In genomic region chr14:12638762-12639161, GRCm38 (mm10) we compare ENCODE assay signal across 15 mouse cellular contexts.
"Had no signal": no experiment of that assay in that cellular context is flagged by ENCODE, and none has a peak within 500 bp of the region (broad histone marks: within the 10 kb centered on the region; RNA-seq: fewer than 3 reads in every experiment).

No protein-coding gene starts in this region.

- H3K27ac ChIP-seq: neural tube, embryonic 13.5 days; stomach, embryonic 15.5 days; stomach, postnatal 0 days had no signal

- DNase-seq: retina, postnatal 1 day; right cerebral cortex, adult 18-20 months; right cerebral cortex, postnatal 14 days; right cerebral cortex, postnatal 25 days; right cerebral cortex, postnatal 4 days; spleen, adult 18-20 months; thymus, adult 18-20 months; thymus, adult 2 months; thymus, postnatal 14 days; thymus, postnatal 25 days; thymus, postnatal 36 days; thymus, postnatal 4 days had no signal

- H3K36me3 ChIP-seq: neural tube, embryonic 13.5 days; stomach, embryonic 15.5 days had no signal

- H3K4me2 ChIP-seq: neural tube, embryonic 13.5 days; stomach, embryonic 15.5 days had no signal

- H3K4me1 ChIP-seq: stomach, embryonic 15.5 days had no signal

- H3K4me3 ChIP-seq: neural tube, embryonic 13.5 days; stomach, embryonic 15.5 days had no signal

- H3K9me3 ChIP-seq: neural tube, embryonic 13.5 days; stomach, embryonic 15.5 days had no signal

- H3K9ac ChIP-seq: neural tube, embryonic 13.5 days; stomach, embryonic 15.5 days had no signal

- H3K27me3 ChIP-seq: neural tube, embryonic 13.5 days; stomach, embryonic 15.5 days had no signal
